Mouse (Mus musculus): ENCODE data around the gene Kirrel. TPM values are rescaled to one million over a fixed set of nuclear protein-coding genes. Genes with fewer than 3 reads are reported as not detected.

Kirrel gene
- polyA plus RNA-seq, 1 experiment: 10.2 TPM

DNA sequence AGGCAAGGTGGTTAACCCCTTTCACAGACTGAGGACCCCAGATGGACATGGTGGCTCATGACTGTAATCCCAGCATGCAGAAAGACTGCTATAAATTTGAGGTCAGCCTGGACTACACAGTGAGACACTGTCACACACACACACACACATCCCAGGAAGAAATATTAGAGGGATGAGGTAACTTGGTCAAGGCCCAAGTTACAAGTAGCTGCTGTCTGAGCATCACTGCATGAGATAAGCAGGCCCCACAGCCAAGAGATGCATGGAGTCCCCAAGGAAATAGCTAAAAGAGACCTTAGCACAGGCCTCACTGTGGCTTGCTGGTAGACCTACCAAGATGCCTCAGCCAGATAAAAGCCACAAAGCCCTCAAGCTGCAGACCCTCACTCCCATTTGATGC is 39.6 kb downstream of the Kirrel start:
- no peak for DNase-seq
- Histone ChIP-seq H3K36me3 (ENCODE audit: control insufficient read depth, insufficient read depth, low read length) (no peaks in the 10 kb centered on the region), H3K27me3 (replicated peaks; ENCODE audit: control insufficient read depth, insufficient read depth, low read length) (no peaks in the 10 kb centered on the region), H3K4me1 (ENCODE audit: control insufficient read depth, insufficient read depth, low read length) (no peaks in the 10 kb centered on the region), H3K4me3 (ENCODE audit: insufficient read depth, low read depth, low read length) (no peak overlapping the region), H3K27ac (ENCODE audit: insufficient read depth, low read depth, low read length) (no peak overlapping the region)
- TF ChIP-seq CTCF (conservative IDR thresholded peaks at IDR 0.05; ENCODE audit: insufficient read depth, insufficient read length, low read depth, low read length) (no peak), POLR2A (IDR thresholded peaks at IDR 0.05; ENCODE audit: low read depth, low read length) (no peak)

DNA sequence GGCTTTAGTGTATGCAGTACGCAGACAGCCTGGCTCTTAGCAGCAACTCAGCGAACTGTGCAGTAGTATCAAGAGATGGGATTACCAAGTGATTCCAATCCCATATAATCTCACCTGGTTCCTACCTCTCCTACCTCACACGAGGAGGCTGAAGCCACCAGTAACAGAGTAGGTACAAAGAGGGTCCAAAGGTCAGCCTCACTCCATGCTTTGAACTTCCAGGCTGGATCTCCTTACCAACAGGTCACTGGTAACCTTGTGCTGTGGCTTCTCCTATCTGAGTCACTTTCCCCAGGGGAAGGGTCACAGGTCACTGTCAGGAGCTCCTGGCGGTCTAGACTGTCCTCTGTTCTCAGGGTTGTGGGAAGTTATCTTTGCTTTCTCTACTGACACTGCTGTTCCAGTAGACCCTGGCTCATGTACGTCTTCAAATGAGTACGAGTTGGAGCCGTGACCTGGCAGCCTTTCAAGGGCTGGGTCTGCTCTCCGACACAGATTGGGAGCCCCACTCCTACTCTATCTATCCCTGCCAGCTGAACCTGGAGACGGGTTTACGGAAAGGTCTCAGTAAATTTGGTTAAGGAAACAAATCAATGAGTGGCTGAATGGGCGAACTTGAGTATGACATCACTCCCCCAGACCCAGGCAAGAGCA is 42.7 kb downstream of the Kirrel start:
- TF ChIP-seq CTCF (conservative IDR thresholded peaks at IDR 0.05; ENCODE audit: insufficient read depth, insufficient read length, low read depth, low read length) (no peak), POLR2A (IDR thresholded peaks at IDR 0.05; ENCODE audit: low read depth, low read length) (no peak)
- Histone ChIP-seq H3K36me3 (ENCODE audit: control insufficient read depth, insufficient read depth, low read length) (no peaks in the 10 kb centered on the region), H3K27ac (ENCODE audit: insufficient read depth, low read depth, low read length) (no peak overlapping the region), H3K27me3 (replicated peaks; ENCODE audit: control insufficient read depth, insufficient read depth, low read length) (no peaks in the 10 kb centered on the region), H3K4me1 (ENCODE audit: control insufficient read depth, insufficient read depth, low read length) (no peaks in the 10 kb centered on the region), H3K4me3 (ENCODE audit: insufficient read depth, low read depth, low read length) (no peak overlapping the region)
- 62% methylated on average over 11 of the region's 11 CpGs for WGBS
- no peak for DNase-seq

DNA sequence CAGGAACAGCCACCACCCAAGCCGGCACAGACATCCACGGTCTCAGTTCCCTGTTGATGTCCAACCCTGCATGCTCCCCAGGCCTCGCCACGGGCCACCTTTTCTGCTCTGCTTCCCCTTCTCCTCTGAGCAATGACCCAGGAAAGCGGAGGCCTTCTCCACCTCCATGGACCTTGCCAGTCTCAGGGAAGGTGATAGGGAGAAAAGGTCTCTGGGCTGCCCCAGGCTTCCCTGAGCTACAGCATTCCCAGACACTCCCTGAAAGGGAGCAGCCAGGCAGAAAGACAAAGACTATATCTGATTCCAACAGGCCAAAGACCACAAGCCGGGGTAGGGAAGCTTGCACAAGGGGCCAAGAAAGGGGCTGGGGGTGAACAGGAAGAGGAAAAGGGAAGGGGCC is 43.6 kb downstream of the Kirrel start:
- Histone ChIP-seq H3K4me1 (ENCODE audit: control insufficient read depth, insufficient read depth, low read length) (no peaks in the 10 kb centered on the region), H3K4me3 (ENCODE audit: insufficient read depth, low read depth, low read length) (no peak overlapping the region), H3K27ac (ENCODE audit: insufficient read depth, low read depth, low read length) (no peak overlapping the region), H3K36me3 (ENCODE audit: control insufficient read depth, insufficient read depth, low read length) (no peaks in the 10 kb centered on the region), H3K27me3 (replicated peaks; ENCODE audit: control insufficient read depth, insufficient read depth, low read length) (no peaks in the 10 kb centered on the region)
- DNase-seq: no peak
- 45% methylated on average over 6 of the region's 6 CpGs for WGBS
- TF ChIP-seq CTCF (conservative IDR thresholded peaks at IDR 0.05; ENCODE audit: insufficient read depth, insufficient read length, low read depth, low read length): no peak
- TF ChIP-seq POLR2A (IDR thresholded peaks at IDR 0.05; ENCODE audit: low read depth, low read length): no peak

DNA sequence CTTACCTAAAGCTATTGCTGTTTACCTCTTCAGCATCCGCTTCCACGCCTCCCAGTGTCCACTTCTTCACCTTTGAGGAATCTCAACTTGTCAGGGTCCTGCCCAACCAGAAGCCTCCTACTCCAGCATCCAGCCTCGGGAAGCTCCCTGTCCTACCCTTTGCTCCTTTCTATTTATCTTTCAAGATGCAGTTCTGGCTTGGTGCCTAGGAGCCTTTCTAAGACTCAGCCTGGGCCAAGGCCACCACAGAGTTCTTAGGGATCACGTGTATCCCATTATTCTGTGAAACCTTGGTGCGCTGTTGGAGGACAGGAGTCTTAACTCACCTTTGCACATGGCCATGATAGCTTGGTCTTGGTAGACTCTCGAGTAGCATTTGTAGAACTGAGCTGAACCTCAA is 50.8 kb downstream of the Kirrel start:
- no peaks in the 10 kb centered on the region for H3K4me1 ChIP-seq (ENCODE audit: control insufficient read depth, insufficient read depth, low read length)
- H3K4me3 ChIP-seq (ENCODE audit: insufficient read depth, low read depth, low read length): no peak overlapping the region
- 73% methylated on average over 6 of the region's 6 CpGs for WGBS
- DNase-seq: peak; percentile 34
- TF ChIP-seq CTCF (conservative IDR thresholded peaks at IDR 0.05; ENCODE audit: insufficient read depth, insufficient read length, low read depth, low read length) (no peak), POLR2A (IDR thresholded peaks at IDR 0.05; ENCODE audit: low read depth, low read length) (no peak)
- H3K36me3 ChIP-seq (ENCODE audit: control insufficient read depth, insufficient read depth, low read length): no peaks in the 10 kb centered on the region
- H3K27ac ChIP-seq (ENCODE audit: insufficient read depth, low read depth, low read length): no peak overlapping the region
- H3K27me3 ChIP-seq (replicated peaks; ENCODE audit: control insufficient read depth, insufficient read depth, low read length): no peaks in the 10 kb centered on the region

DNA sequence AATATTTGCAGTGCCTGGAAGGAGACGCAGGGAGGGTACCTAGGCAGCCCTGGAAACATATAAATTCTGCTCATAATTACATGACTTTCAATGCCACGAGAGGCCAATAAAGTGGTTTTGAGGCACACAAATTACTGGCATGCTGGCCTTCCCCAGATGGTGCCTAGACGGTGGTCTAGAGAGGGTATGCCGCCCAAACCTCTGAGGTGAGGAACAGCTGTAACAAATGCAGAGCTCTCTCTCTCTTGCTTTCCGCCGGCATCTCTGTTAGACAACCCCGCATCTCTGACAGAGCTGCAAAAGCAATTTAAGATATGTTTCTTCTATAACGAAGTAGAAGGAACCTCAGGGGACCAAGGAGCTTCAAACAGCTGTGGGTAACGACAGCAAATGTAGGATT is 56.3 kb downstream of the Kirrel start:
- Histone ChIP-seq H3K4me3 (ENCODE audit: insufficient read depth, low read depth, low read length) (no peak overlapping the region), H3K4me1 (ENCODE audit: control insufficient read depth, insufficient read depth, low read length) (no peaks in the 10 kb centered on the region), H3K36me3 (ENCODE audit: control insufficient read depth, insufficient read depth, low read length) (no peaks in the 10 kb centered on the region), H3K27me3 (replicated peaks; ENCODE audit: control insufficient read depth, insufficient read depth, low read length) (no peaks in the 10 kb centered on the region), H3K27ac (ENCODE audit: insufficient read depth, low read depth, low read length) (no peak overlapping the region)
- no peak for DNase-seq
- TF ChIP-seq CTCF (conservative IDR thresholded peaks at IDR 0.05; ENCODE audit: insufficient read depth, insufficient read length, low read depth, low read length) (no peak), POLR2A (IDR thresholded peaks at IDR 0.05; ENCODE audit: low read depth, low read length) (no peak)
- 80% methylated on average over 9 of the region's 9 CpGs for WGBS

DNA sequence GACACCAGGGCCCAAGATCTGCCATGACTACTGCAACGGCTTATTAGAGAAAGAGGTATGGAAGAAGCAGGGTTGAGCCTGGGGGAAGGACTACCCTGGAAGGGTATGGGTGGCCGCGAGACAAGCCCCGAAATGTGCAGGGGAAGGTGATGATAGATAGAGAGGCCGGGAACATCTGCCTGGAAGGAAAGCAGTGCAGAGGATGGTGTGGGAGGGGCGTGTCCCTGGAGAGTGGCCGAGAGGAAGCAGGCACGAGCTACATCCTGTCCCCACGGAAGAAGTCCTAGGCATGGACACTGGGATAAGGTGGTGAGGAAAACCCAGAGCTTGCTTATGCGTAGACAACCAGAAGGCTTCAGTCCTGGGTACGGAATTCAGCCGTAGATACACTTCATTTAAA is 56.9 kb downstream of the Kirrel start:
- TF ChIP-seq POLR2A (IDR thresholded peaks at IDR 0.05; ENCODE audit: low read depth, low read length) (no peak), CTCF (conservative IDR thresholded peaks at IDR 0.05; ENCODE audit: insufficient read depth, insufficient read length, low read depth, low read length) (no peak)
- no peak overlapping the region for H3K27ac ChIP-seq (ENCODE audit: insufficient read depth, low read depth, low read length)
- H3K4me3 ChIP-seq (ENCODE audit: insufficient read depth, low read depth, low read length): no peak overlapping the region
- no peak for DNase-seq
- WGBS: 65% methylated on average over 12 of the region's 12 CpGs
- H3K27me3 ChIP-seq (replicated peaks; ENCODE audit: control insufficient read depth, insufficient read depth, low read length): no peaks in the 10 kb centered on the region
- no peaks in the 10 kb centered on the region for H3K36me3 ChIP-seq (ENCODE audit: control insufficient read depth, insufficient read depth, low read length)
- H3K4me1 ChIP-seq (ENCODE audit: control insufficient read depth, insufficient read depth, low read length): no peaks in the 10 kb centered on the region

DNA sequence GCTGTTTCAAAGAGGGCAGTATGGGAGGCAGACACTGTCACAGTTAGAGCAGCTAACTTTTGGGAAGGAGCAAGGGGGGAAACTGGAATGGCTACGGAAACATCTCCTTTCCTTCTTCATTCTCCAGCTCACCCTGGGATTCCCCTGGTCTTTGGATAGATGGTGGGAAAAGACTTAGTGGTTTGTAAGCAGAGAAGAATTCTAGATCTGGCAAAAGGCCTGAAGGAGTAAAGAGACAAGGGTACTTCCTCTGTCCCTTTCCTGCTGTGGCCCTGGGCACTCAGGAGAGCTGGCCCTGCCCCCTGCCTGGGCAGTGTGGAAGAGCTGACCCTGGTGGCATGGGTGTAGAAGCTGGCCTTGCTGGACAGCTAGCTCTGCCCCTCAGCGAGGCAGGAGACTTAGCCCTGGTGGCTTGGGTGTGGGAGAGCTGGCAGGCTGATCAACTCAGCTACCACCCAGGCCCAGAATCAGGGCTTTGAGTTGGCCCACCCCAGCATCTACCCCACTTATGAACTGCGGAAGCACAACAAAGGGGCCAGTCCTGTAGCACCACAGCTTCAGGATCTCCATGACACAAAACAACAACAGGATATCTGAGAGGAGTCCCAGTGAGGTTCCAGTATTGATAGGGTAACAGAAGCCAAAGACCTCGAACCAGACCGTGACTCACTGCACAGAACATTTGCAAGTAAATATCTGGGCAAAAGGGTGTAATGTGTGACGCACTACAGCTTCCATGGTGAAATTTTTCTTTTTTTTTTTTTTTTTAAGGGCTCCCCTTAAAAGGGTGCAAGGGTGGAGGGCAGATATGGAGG is 58.6 kb downstream of the Kirrel start:
- no peak for DNase-seq
- no peak overlapping the region for H3K4me3 ChIP-seq (ENCODE audit: insufficient read depth, low read depth, low read length)
- H3K27ac ChIP-seq (ENCODE audit: insufficient read depth, low read depth, low read length): peak overlapping the region; percentile 35
- WGBS: 65% methylated on average over 6 of the region's 6 CpGs
- TF ChIP-seq CTCF (conservative IDR thresholded peaks at IDR 0.05; ENCODE audit: insufficient read depth, insufficient read length, low read depth, low read length): no peak
- no peak for TF ChIP-seq POLR2A (IDR thresholded peaks at IDR 0.05; ENCODE audit: low read depth, low read length)
- no peaks in the 10 kb centered on the region for H3K36me3 ChIP-seq (ENCODE audit: control insufficient read depth, insufficient read depth, low read length)
- H3K27me3 ChIP-seq (replicated peaks; ENCODE audit: control insufficient read depth, insufficient read depth, low read length): no peaks in the 10 kb centered on the region
- H3K4me1 ChIP-seq (ENCODE audit: control insufficient read depth, insufficient read depth, low read length): no peaks in the 10 kb centered on the region

Data from kidney, adult 2 months (tissue).